Mouse (Mus musculus) embryonic facial prominence, embryonic 10.5 days (tissue): ENCODE measurements around the gene Klhdc4. TPM values are rescaled to one million over a fixed set of nuclear protein-coding genes. Genes with fewer than 3 reads are reported as not detected.

Experiments used
- DNase-seq: peaks from one replicate; pipeline ENCODE4 v3.0.0-alpha.2; 2017; ENCODE audit warnings: low spot score
- H3K27ac ChIP-seq: fragments of 300-500 bp; sonication (generic); replicated peaks from 2 replicates; pipeline ENCODE4 v1.5.1; 2016; ENCODE audit warnings: mild to moderate bottlenecking
- H3K27me3 ChIP-seq: fragments of 300-500 bp; sonication (generic); replicated peaks from 2 replicates; pipeline ENCODE4 v1.6.1; 2016; ENCODE audit warnings: low read depth, mild to moderate bottlenecking; ENCODE audit not compliant: poor library complexity, severe bottlenecking
- H3K36me3 ChIP-seq: fragments of 300-500 bp; sonication (generic); replicated peaks from 2 replicates; pipeline ENCODE4 v1.6.1; 2016; ENCODE audit warnings: mild to moderate bottlenecking, moderate library complexity
- H3K4me1 ChIP-seq: fragments of 300-500 bp; sonication (generic); 2 replicates; pipeline ENCODE4 v1.6.1; 2016
- H3K4me3 ChIP-seq: fragments of 300-500 bp; sonication (generic); 2 replicates; pipeline ENCODE4 v1.5.1; 2016; ENCODE audit warnings: mild to moderate bottlenecking, moderate library complexity
- H3K9me3 ChIP-seq: fragments of 300-500 bp; sonication (generic); 2 replicates; pipeline ENCODE4 v1.6.1; 2016; ENCODE audit warnings: mild to moderate bottlenecking
- WGBS: fragments of 180-500 bp; shearing (Covaris S2); methylation state at CpG from one replicate; pipeline ENCODE4 v1.1.7; 2016; 5-methylcytosine and 5-hydroxymethylcytosine counted together
- polyA plus RNA-seq: library from polyadenylated mRNA; unstranded; fragments of >200 nt; fragmentation: Nextera tagmentation; extraction: Ambion mirVana; gene quantifications from 2 replicates; pipeline ENCODE4 v1.2.1, GENCODE M21; 2016

Gene Klhdc4
- polyA plus RNA-seq, 1 experiment from 2014 or later: 67.3 TPM

- Histone ChIP-seq H3K27ac (no peak overlapping the region), H3K4me3 (no peak overlapping the region), H3K9me3 (no peaks in the 10 kb centered on the region), H3K27me3 (no peaks in the 10 kb centered on the region), H3K36me3 (peaks cover 42% of the 10 kb centered on the region), H3K4me1 (no peaks in the 10 kb centered on the region)
- no peak for DNase-seq
- 94% methylated on average over 9 of the region's 9 CpGs for WGBS
Observed at GRCm38 (mm10) chr8:121821770-121822169, 7.6 kb downstream of the Klhdc4 start.

GRCm38 (mm10) chr8:121821320-121821719 is 8.0 kb downstream of the Klhdc4 start:
- no peaks in the 10 kb centered on the region for H3K4me1 ChIP-seq
- no peaks in the 10 kb centered on the region for H3K9me3 ChIP-seq
- H3K36me3 ChIP-seq: peaks cover 47% of the 10 kb centered on the region
- DNase-seq: no peak
- 87% methylated on average over 11 of the region's 11 CpGs for WGBS
- no peak overlapping the region for H3K4me3 ChIP-seq
- no peak overlapping the region for H3K27ac ChIP-seq
- no peaks in the 10 kb centered on the region for H3K27me3 ChIP-seq

- Histone ChIP-seq H3K4me3 (no peak overlapping the region), H3K4me1 (no peaks in the 10 kb centered on the region), H3K9me3 (no peaks in the 10 kb centered on the region), H3K36me3 (peaks cover 52% of the 10 kb centered on the region), H3K27me3 (no peaks in the 10 kb centered on the region), H3K27ac (no peak overlapping the region)
- DNase-seq: no peak
- WGBS: 91% methylated on average over 6 of the region's 6 CpGs
Observed at GRCm38 (mm10) chr8:121820840-121821239, 8.5 kb downstream of the Klhdc4 start.

GRCm38 (mm10) chr8:121818226-121818625 is 11.1 kb downstream of the Klhdc4 start:
- H3K4me1 ChIP-seq: no peaks in the 10 kb centered on the region
- WGBS: 79% methylated on average over 7 of the region's 7 CpGs
- peaks cover 78% of the 10 kb centered on the region for H3K36me3 ChIP-seq
- no peak overlapping the region for H3K4me3 ChIP-seq
- DNase-seq: no peak
- no peaks in the 10 kb centered on the region for H3K9me3 ChIP-seq
- H3K27ac ChIP-seq: no peak overlapping the region
- no peaks in the 10 kb centered on the region for H3K27me3 ChIP-seq

GRCm38 (mm10) chr8:121811931-121812570 is 17.3 kb downstream of the Klhdc4 start:
- Histone ChIP-seq H3K27ac (no peak overlapping the region), H3K27me3 (no peaks in the 10 kb centered on the region), H3K9me3 (no peaks in the 10 kb centered on the region), H3K4me3 (no peak overlapping the region), H3K4me1 (no peaks in the 10 kb centered on the region), H3K36me3 (peaks cover 93% of the 10 kb centered on the region)
- DNase-seq: no peak
- 92% methylated on average over 12 of the region's 12 CpGs for WGBS

GRCm38 (mm10) chr8:121811502-121811901 is 17.9 kb downstream of the Klhdc4 start:
- Histone ChIP-seq H3K4me3 (no peak overlapping the region), H3K36me3 (peaks cover 91% of the 10 kb centered on the region), H3K9me3 (no peaks in the 10 kb centered on the region), H3K27me3 (no peaks in the 10 kb centered on the region), H3K27ac (no peak overlapping the region), H3K4me1 (no peaks in the 10 kb centered on the region)
- WGBS: 95% methylated on average over 3 of the region's 3 CpGs
- no peak for DNase-seq

GRCm38 (mm10) chr8:121809524-121810155 is 19.7 kb downstream of the Klhdc4 start:
- H3K9me3 ChIP-seq: no peaks in the 10 kb centered on the region
- no peak for DNase-seq
- H3K4me3 ChIP-seq: no peak overlapping the region
- no peaks in the 10 kb centered on the region for H3K27me3 ChIP-seq
- no peaks in the 10 kb centered on the region for H3K4me1 ChIP-seq
- H3K27ac ChIP-seq: no peak overlapping the region
- WGBS: 93% methylated on average over 11 of the region's 11 CpGs
- peaks cover 91% of the 10 kb centered on the region for H3K36me3 ChIP-seq

- H3K27ac ChIP-seq: no peak overlapping the region
- H3K4me1 ChIP-seq: no peaks in the 10 kb centered on the region
- WGBS: 78% methylated on average over 11 of the region's 11 CpGs
- H3K9me3 ChIP-seq: no peaks in the 10 kb centered on the region
- no peak overlapping the region for H3K4me3 ChIP-seq
- H3K36me3 ChIP-seq: peaks cover 90% of the 10 kb centered on the region
- no peaks in the 10 kb centered on the region for H3K27me3 ChIP-seq
- no peak for DNase-seq
Observed at GRCm38 (mm10) chr8:121808032-121808431, 21.3 kb downstream of the Klhdc4 start.

- no peak overlapping the region for H3K27ac ChIP-seq
- H3K4me3 ChIP-seq: no peak overlapping the region
- peaks cover 90% of the 10 kb centered on the region for H3K36me3 ChIP-seq
- no peaks in the 10 kb centered on the region for H3K9me3 ChIP-seq
- no peak for DNase-seq
- no peaks in the 10 kb centered on the region for H3K27me3 ChIP-seq
- 91% methylated on average over 13 of the region's 13 CpGs for WGBS
- H3K4me1 ChIP-seq: no peaks in the 10 kb centered on the region
Observed at GRCm38 (mm10) chr8:121806126-121806525, 23.2 kb downstream of the Klhdc4 start.

GRCm38 (mm10) chr8:121804829-121805228 is 24.5 kb downstream of the Klhdc4 start:
- Histone ChIP-seq H3K4me3 (no peak overlapping the region), H3K27ac (no peak overlapping the region), H3K27me3 (no peaks in the 10 kb centered on the region), H3K4me1 (no peaks in the 10 kb centered on the region), H3K36me3 (peaks cover 91% of the 10 kb centered on the region), H3K9me3 (no peaks in the 10 kb centered on the region)
- no peak for DNase-seq
- 93% methylated on average over 5 of the region's 5 CpGs for WGBS

- H3K27me3 ChIP-seq: no peaks in the 10 kb centered on the region
- DNase-seq: no peak
- no peak overlapping the region for H3K27ac ChIP-seq
- peaks cover 94% of the 10 kb centered on the region for H3K36me3 ChIP-seq
- WGBS: 92% methylated on average over 6 of the region's 6 CpGs
- no peak overlapping the region for H3K4me3 ChIP-seq
- no peaks in the 10 kb centered on the region for H3K9me3 ChIP-seq
- H3K4me1 ChIP-seq: peaks cover 2% of the 10 kb centered on the region; the same call in 1 of the 2 replicates
Observed at GRCm38 (mm10) chr8:121798401-121798800, 31.0 kb downstream of the Klhdc4 start.

- Histone ChIP-seq H3K36me3 (peaks cover 74% of the 10 kb centered on the region), H3K27ac (no peak overlapping the region), H3K27me3 (no peaks in the 10 kb centered on the region), H3K4me1 (peaks cover 9% of the 10 kb centered on the region; the same call in 1 of the 2 replicates), H3K4me3 (no peak overlapping the region), H3K9me3 (no peaks in the 10 kb centered on the region)
- no peak for DNase-seq
- 89% methylated on average over 11 of the region's 11 CpGs for WGBS
Observed at GRCm38 (mm10) chr8:121796406-121796805, 33.0 kb downstream of the Klhdc4 start.

- WGBS: 87% methylated on average over 8 of the region's 8 CpGs
- peaks cover 67% of the 10 kb centered on the region for H3K36me3 ChIP-seq
Observed at GRCm38 (mm10) chr8:121795461-121795860, 33.9 kb downstream of the Klhdc4 start.

More at GRCm38 (mm10) chr8:121795461-121795860, 33.9 kb downstream of the Klhdc4 start:
- Histone ChIP-seq H3K4me3 (no peak overlapping the region), H3K27ac (no peak overlapping the region), H3K4me1 (peaks cover 9% of the 10 kb centered on the region; the same call in 1 of the 2 replicates), H3K9me3 (no peaks in the 10 kb centered on the region), H3K27me3 (no peaks in the 10 kb centered on the region)
- DNase-seq: no peak
